Mouse (Mus musculus): ENCODE results near the gene Il17c.

- TF ChIP-seq POLR2A (IDR thresholded peaks at IDR 0.05; ENCODE audit: control insufficient read depth, low read depth, low read length) (no peak), CTCF (IDR thresholded peaks at IDR 0.05; ENCODE audit: control insufficient read depth, insufficient read depth, insufficient replicate concordance, low read depth, low read length) (no peak)
Observed at GRCm38 (mm10) chr8:122430646-122431045, 8.8 kb downstream of the Il17c start.

Measured in testis, adult 2 months (tissue).